Mouse (Mus musculus): ENCODE results near the gene Kif1b.

DNA sequence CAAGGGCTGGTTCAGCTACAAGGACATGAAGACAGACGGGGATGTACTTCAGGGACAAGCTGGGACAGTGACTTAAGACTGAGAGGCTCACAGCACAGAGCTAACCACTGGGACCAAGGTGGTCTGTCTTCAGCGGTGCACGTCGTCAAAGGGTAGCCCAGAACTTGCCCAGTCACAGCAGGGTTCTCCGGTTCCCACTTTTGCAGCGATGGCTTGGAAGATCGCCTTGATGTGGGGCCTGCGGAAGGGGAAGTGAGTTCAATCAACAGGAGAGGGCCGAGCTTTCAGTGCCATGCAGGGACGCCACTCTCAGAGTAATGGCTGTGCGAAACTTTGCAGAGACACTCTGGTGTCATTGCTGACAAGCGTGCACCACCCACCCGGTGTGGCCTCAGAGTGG is 147.6 kb downstream of the Kif1b start:
- no peak for TF ChIP-seq CTCF (IDR thresholded peaks at IDR 0.05; ENCODE audit: borderline replicate concordance, extremely low read depth, insufficient read depth, insufficient read length)
- TF ChIP-seq POLR2A (IDR thresholded peaks at IDR 0.05; ENCODE audit: borderline replicate concordance, extremely low read depth, insufficient read depth, insufficient read length, poor library complexity, severe bottlenecking) = no peak

All from brain, embryonic 14.5 days (tissue).